Mouse (Mus musculus): ENCODE results near the gene Tiparp. TPM values are rescaled to one million over a fixed set of nuclear protein-coding genes. Genes with fewer than 3 reads are reported as not detected.

Gene Tiparp
- polyA plus RNA-seq, 1 experiment = 12.3 TPM

GRCm38 (mm10) chr3:65584329-65584728, 56.1 kb downstream of the Tiparp start:
- DNase-seq (ENCODE audit: low read depth) = no peak

- no peak for DNase-seq (ENCODE audit: low read depth)
These were observed 57.1 kb downstream of the Tiparp start for GRCm38 (mm10) chr3:65585291-65585690.

DNA sequence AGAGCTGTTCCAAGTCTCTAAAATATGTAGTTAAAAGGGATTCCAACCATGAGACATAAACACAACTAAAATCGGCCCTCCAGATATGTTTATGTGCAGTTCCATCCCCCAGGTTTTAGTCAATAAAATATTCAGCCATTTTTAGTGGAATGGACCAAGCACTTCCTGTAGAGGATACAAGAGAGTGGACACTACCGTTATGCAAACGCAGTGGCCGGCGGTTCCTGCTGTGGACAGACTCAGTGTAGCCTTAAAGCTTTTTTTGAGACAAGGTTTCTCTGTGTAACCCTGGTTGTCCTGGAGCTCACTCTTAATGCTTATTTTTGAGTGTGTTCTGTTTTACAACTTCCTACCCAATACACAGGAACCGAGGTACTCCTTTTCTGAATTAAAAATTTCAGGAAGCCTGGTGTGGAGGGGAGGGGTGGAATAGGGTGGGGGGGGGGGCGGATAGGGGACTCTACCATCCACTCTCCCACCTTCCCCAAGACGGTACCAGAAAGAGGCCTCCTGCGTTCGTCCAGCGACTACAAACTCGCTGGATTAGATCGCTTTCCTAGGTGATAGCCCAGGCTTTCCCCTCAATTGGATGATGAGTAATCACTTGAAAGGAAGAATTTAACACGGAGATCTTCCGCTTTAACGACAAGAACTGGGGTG, 57.7 kb downstream of the Tiparp start:
- no peak for DNase-seq (ENCODE audit: low read depth)

DNA sequence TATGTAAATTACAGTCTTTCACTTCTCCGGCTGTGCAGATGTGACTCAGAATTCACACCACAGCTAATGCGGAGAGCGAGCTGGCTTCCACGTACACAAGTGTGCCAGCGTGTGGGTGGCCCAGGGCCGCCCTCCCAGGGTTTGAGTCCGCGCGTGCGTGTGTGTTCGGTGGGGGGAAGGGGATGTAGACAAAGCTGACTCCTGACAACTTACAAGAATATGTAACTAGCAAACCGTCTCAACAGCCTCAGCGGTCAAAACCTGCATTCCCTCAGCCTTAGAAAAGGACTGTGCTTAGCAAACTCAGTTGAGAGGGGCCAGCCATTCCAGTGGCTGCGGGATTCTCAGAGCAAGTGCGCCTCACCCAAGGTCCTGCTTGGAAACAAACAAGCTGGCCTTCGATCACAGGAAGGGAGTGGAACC, 58.3 kb downstream of the Tiparp start:
- no peak for DNase-seq (ENCODE audit: low read depth)

- no peak for DNase-seq (ENCODE audit: low read depth)
These were observed 58.8 kb downstream of the Tiparp start for GRCm38 (mm10) chr3:65586966-65587365.

DNA sequence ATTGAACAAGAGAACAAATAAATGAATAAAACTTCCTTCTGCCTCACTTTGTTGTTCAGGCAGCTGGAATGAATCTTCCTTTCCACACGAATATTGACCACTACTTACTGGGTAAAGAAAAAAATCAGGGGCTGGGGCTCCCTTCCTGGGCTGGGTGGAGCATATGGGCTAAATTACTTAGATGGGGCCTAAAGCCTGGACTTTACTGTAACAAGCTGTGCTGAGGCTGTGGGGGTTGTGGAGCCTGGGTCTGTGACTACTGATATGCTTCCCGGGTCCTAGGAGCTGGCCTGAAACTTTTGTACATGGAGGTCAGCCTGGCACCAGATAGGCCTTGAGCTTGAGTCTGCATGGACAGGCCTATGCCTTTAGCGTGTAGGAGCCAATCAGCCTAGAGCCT, 60.2 kb downstream of the Tiparp start:
- DNase-seq (ENCODE audit: low read depth) = no peak

GRCm38 (mm10) chr3:65592850-65593249, 64.6 kb downstream of the Tiparp start:
- DNase-seq (ENCODE audit: low read depth) = no peak

GRCm38 (mm10) chr3:65594493-65594892, 66.3 kb downstream of the Tiparp start:
- no peak for DNase-seq (ENCODE audit: low read depth)

GRCm38 (mm10) chr3:65595196-65595595, 67.0 kb downstream of the Tiparp start:
- no peak for DNase-seq (ENCODE audit: low read depth)

GRCm38 (mm10) chr3:65598071-65598830, 70.0 kb downstream of the Tiparp start:
- no peak for DNase-seq (ENCODE audit: low read depth)

DNA sequence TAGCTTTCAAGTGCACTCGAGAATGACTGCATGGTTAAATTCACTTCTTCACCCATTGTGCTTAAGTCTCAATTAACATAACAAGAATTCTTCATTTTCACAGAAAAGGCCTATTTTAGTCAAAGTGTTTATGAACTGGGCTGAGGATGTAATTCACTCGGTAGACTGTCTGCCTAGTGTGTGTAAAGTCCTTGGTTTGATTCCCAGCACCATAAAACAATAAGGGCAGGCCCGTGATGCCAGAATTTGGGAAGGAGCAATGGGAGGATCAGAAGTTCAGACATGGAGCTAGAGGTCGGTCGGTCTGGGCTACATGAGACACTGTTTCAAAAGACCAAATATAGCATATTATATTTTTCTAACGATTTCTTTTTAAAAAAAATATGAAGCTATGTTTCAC, 70.9 kb downstream of the Tiparp start:
- DNase-seq (ENCODE audit: low read depth) = no peak

DNA sequence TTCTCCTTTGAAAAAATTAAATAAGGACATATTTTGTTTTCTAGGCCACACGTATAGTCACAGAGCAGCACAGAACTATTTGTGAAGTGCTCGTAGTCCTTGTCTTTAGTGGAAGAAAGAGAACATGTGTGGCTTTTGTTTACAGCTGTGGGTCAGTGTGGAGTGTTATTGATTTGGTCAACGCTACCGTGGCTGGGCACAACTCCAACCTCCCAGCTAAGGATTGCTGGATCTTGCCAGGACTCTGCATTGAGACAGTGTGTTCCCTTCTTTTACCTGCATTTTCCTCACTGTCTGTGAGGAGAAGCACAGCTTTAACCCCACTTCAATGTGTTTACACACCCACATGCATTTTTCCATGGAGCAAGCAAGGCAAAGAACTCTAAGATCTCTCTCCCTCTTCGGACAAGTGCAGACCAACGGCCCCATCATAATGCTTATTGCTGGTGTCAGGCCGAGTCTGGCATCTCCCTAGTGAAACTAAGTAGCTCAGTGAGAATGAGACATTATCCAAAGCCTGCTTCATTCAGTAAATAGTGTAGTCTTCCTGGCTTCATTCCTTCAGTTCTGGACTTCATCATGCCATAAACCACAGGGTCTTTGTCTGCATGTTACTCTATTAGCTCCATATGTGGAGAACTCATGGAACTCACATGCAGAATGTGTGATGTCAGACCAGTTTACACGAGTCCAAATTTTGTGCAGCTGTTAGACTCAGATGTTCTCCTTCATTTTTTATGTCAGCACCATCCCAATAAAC, 73.3 kb downstream of the Tiparp start:
- DNase-seq (ENCODE audit: low read depth) = no peak

GRCm38 (mm10) chr3:65603392-65604055, 75.3 kb downstream of the Tiparp start:
- no peak for DNase-seq (ENCODE audit: low read depth)

Other genes with a start within 250 kb of the Tiparp start
- 167 and 205 TPM in 2 replicates for gene Ssr3, start 135.8 kb upstream of the Tiparp start, polyA plus RNA-seq (2012; rRNA removed)
- 2.0 and 2.3 TPM in 2 replicates for gene Lekr1, start 137.8 kb downstream of the Tiparp start, polyA plus RNA-seq (2012; rRNA removed)

Measured in gonadal fat pad, adult 2 months (tissue).